Mouse (Mus musculus) embryonic fibroblast, embryonic 13.5 days (primary cell): ENCODE results near the gene Utp14b.

Source experiments
- CTCF ChIP-seq: IDR thresholded peaks from 2 replicates; pipeline ENCODE4 v1.5.1; 2011; ENCODE audit warnings: mild to moderate bottlenecking, control low read depth, low read length, moderate library complexity, borderline replicate concordance; ENCODE audit not compliant: insufficient read depth
- POLR2A ChIP-seq: IDR thresholded peaks from 2 replicates; pipeline ENCODE4 v1.6.1; 2011; ENCODE audit warnings: low read depth, mild to moderate bottlenecking, control low read depth, low read length, moderate library complexity

- no peak for TF ChIP-seq CTCF
- no peak for TF ChIP-seq POLR2A
Observed at GRCm38 (mm10) chr1:78664326-78664725, 6.5 kb downstream of the Utp14b start.
